Mouse (Mus musculus) lung, postnatal 14 days (tissue): ENCODE data around the gene Fam69a.
"Not testable (repeated sequence)": the region's sequence is repeated elsewhere in the genome, so short reads cannot be mapped to it uniquely, and the experiment has no call there.

Experiments used
- DNase-seq: peaks from one replicate; pipeline ENCODE4 v3.0.0; 2021

Gene Fam69a

DNA sequence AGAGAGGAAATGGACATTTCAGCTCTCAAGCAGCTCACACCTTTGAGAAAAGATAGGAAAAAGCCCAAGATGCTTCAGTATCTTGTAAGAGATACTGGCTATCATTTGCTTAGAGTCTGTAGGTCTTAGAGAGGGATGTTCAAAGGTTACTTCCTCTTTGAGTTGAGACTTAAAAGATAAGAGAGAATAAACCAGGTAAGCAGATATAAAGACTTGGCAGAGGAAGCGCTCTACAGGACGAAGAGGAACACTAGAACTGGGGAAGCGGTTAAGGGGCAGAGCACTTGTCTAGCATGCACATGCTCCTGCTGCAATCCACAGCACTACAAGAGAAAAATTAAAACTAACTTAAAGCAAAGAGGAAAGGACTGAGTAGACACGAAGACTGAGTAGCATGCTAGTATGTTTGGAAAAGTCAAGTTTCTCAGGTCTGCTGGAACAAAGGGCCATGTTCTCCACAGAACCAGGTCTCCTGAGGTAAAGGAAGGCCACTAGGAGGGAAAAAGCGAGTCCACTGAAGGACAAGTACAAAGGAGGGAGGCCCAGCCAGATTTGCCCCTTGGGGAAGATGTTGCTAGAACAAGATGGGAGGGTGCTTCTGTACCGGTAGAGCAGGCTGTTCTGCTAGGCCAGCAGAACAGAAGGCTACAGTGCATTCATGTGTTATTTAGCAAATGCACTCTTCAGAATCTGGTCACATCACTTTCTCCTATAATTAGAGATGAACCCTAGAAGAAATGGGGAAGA is 8.4 kb downstream of the Fam69a start:
- DNase-seq = no peak

- DNase-seq = no peak
These were observed 9.1 kb downstream of the Fam69a start for GRCm38 (mm10) chr5:107977640-107978288.

GRCm38 (mm10) chr5:107973310-107973709 is 13.6 kb downstream of the Fam69a start:
- no peak for DNase-seq

DNA sequence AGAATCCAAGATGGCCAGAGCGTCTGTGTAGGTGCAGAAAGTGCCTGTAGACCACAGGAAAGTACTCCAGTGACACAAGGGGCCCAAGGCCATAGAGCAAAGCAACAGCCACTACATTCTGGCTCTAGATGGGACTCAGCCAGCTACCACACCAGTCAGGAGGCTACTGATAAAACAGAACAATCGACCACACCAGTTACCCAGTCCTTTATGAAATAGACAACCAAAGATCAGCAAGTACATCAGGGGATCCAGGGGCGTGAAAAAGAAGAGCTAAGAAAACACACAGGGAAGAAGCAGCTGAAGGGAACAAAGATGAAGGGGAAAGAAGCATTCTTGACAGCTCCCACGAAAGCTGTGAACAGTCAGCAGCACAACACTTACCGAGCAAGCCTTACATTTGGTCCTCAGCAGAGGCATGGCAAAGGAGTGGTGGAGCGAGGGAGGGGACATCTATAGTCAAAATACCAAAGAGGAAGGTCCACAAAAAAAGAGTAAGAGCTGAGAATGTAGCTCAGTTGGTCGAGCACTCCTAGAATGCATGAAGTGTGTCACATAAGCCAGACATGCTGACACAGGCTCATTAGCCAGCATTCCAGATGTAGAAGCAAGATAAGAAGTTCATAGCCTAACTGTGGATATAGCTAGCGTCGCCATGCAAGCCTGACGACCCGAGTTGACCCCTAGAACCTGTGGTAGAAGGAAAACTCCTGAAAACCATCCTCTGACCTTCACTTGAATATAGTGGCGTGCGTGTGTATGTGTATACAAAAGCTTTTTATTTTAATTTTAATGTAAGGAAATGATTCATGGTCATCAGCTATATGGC is 14.2 kb downstream of the Fam69a start:
- DNase-seq = no peak

- no peak for DNase-seq
These were observed 15.8 kb downstream of the Fam69a start for GRCm38 (mm10) chr5:107971069-107971468.

GRCm38 (mm10) chr5:107969818-107970217 is 17.1 kb downstream of the Fam69a start:
- DNase-seq = not testable (repeated sequence)

DNA sequence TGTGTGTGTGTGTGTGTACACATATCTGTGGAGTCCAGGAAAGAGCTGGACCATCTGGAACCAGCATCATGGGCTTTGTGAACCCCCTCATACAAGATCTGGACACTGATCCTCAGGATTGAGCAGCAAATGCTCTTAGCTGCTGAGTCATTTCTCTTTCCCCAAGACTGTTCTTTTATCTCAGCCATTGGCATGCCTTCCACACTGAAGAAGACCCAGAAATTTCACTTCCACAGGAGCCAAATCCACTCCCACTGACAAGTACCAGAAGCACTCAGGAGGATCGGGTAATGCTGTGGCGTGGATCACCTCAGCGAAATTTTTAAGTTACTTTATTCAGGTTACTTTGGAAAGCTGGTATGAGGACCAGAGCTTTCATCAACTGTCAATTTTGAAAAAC is 18.8 kb downstream of the Fam69a start:
- DNase-seq = no peak

GRCm38 (mm10) chr5:107966841-107967457 is 19.9 kb downstream of the Fam69a start:
- DNase-seq = no peak

DNA sequence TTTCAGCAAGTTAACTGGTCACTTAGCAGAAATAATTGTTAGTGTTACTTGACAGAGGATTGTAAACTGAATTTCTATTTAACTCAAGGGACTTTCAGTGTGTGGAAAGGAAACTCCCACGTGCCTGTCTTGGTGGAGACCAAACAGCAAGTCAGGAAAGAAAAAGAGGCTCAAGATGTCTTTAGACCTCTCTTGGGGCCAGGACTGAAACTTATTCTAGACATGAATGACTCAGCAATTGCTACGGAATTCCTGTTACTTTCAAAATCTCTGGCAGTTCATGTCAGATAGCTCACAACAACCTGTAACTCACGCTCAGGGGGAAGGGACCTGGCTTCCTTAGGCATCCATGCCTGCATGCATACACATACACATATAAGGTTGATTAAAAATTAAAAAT is 20.7 kb downstream of the Fam69a start:
- no peak for DNase-seq

DNA sequence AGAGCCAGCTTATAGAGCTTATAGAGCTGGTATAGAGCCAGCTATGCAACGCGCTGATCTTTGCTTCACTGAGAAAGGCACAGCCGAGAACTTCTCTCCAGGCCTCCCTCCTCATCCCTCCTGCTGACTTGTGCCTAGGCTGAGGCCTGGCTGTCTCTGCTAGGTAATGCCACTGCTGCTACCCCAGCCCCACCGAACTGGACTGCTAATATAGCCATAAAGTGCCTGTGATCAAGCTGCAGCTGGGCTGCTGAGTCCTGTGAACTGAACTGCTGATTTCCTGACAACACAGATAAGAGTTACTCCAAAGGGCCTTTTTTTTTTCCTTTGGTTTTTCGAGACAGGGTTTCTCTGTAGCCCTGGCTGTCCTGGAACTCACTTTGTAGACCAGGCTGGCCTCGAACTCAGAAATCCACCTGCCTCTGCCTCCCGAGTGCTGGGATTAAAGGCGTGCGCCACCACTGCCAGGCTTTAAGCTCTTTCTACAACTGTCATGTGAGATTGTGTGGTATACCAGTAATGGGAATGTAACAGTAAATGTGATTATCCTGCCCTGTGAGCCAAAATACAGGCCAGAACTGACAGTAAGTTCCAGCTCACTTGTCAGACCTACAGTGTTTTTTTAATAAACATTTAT is 21.4 kb downstream of the Fam69a start:
- no peak for DNase-seq

DNA sequence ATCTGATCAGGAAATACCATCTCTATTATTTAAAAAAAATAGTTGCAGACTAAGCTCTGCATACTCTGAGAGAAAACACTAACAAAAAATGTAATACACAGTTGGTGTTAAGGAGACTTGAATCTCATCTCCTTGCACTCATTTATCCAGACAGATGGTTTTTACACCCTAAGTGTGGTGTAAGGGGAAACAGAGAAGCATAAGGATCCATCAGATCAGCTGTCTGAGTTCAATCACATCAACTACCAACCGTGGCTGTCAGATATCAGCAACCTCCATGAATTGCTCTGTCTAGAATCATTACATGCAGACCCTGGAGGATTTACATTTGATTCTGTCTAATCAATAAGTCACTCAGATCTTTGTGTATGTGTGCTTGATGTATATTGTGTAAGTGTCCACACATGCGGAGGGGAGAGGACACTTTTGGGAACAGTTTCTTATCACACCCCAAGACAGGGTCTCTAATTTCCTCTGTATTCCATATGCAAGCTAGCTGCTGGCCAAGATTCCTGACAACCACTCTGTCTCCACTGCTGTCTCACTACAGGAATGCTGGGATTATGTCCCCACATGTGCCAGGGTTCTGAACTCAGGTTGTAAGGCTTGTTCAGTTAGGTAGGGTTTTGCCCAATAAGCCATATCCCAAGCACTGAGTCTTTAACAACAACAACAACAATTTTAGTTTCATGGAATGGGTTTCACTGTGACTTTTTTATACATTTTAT is 22.7 kb downstream of the Fam69a start:
- DNase-seq = no peak

GRCm38 (mm10) chr5:107961438-107962251 is 25.2 kb downstream of the Fam69a start:
- peak; percentile 41 for DNase-seq

DNA sequence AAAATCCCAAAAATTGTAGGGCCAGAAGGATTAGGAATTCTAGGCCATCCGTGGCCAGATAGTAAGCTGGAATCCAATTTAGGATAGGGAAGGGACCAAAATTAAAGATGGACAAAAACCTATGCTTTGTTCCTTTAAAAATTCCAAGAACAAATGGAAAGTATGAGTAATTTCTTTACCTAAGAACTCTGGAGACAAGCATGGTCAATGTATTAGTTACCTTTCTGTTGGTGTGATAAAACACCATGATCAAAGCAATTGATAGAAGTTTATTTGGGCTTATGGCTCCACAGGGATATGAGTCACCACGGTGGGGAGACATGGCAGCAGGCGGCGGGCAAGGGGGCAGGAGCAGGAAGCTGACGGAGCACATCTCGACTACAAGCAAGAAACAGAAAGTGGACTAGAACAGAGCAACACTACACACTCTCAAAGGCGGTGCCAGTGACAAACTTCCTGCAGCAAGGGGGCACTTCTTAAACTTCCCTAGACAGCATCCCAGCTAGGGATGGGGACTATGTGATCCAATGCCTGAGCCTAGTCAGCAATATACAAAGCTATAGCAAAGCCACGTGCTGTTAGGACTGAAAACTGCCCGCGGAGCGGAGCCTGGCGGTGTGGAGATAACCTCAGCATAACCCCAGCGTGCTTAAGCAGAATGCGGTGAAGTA is 26.2 kb downstream of the Fam69a start:
- DNase-seq = peak; percentile 21

- no peak for DNase-seq
These were observed 27.1 kb downstream of the Fam69a start for GRCm38 (mm10) chr5:107959624-107960300.

GRCm38 (mm10) chr5:107950643-107951042 is 36.2 kb downstream of the Fam69a start:
- no peak for DNase-seq

- no peak for DNase-seq
These were observed 37.3 kb downstream of the Fam69a start for GRCm38 (mm10) chr5:107949607-107950006.

GRCm38 (mm10) chr5:107948899-107949298 is 38.0 kb downstream of the Fam69a start:
- no peak for DNase-seq

DNA sequence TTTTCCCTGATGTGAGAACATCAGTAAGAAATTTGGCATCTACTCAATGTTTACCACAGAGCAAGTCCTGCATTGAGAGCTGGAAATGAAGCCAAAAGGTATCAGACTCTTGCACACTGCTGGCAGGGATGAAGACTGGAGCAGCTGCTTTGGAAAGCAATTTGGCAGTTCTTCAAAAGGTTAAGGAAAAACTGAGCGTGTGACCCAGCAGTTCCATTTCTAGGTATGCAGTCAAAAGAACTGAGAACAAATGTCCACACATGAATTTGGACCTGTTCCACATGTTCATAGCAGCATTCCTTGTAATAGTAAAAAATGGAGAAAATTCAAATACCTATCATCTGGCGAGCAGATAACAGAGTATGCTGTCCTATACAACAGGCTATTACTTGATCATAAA is 39.3 kb downstream of the Fam69a start:
- DNase-seq = no peak

GRCm38 (mm10) chr5:107946475-107946874 is 40.4 kb downstream of the Fam69a start:
- no peak for DNase-seq

DNA sequence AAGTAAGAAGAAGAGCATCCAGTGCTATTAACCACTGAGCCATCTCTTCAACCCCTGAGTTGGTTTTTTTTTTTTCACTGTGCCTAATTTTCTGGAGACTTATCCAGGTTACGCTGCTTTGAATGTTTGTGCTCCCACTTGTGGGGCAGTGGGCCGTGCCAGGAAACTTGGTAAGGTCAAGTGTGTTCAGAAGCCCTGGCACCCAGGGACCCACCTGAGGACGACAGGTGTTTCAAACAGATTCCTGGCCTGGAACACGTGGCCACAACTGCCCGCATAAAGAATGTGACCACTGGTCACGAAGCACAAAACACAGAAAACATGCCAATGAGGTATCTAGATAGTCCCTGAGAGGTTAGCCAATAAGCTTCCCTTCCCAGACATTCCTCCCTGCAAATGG is 43.4 kb downstream of the Fam69a start:
- peak; percentile 58 for DNase-seq
